In the genomic region with DNA sequence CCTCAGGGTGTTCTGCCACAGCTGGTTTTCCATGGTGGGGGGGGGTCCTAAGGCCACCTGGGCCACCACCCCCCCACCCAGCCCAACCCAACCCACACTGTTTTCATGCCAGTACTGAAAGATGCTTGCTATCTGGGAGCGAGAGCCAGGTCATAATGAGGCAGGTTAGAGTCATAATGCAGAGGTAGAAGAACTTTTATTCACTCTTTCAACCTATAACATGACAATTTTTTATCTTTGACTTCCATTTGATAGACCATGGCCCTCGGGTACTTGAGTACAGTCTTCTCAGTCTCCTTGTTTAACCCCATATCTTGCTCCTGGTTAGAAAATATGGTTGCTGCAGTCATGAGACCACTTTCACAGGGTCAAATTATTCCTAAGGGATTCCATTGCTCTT, we compare ENCODE assay signal across 33 mouse cellular contexts. TPM values are rescaled to one million over a fixed set of nuclear protein-coding genes. Genes with fewer than 3 reads are reported as not detected.
"Had no signal": no experiment of that assay in that cellular context is flagged by ENCODE, and none has a peak within 500 bp of the region (broad histone marks: within the 10 kb centered on the region; RNA-seq: fewer than 3 reads in every experiment).

A gene (minus strand): TSS at position 101 of the 400 bp plus-strand sequence.

- DNase-seq: cerebellum, adult 8-10 months; cerebellum, adult 9-10 months; cerebellum, adult 9-11 months; cerebellum, postnatal 10 days; cerebellum, postnatal 14 days; cerebellum, postnatal 25 days; cerebellum, postnatal 36 days; embryo, embryonic 11 days; forebrain, postnatal 0 days; gastrocnemius, adult 2 months; gastrocnemius, postnatal 10 days; gastrocnemius, postnatal 14 days; gastrocnemius, postnatal 25 days; gastrocnemius, postnatal 36 days; heart, adult 11 months; heart, adult 18-20 months; heart, adult 2 months had no signal

- ATAC-seq: forebrain, embryonic 13.5 days; forebrain, embryonic 14.5 days; forebrain, embryonic 15.5 days; forebrain, embryonic 16.5 days; forebrain, postnatal 0 days had no signal

- H3K36me3 ChIP-seq: embryonic facial prominence, embryonic 10.5 days; embryonic facial prominence, embryonic 12.5 days; embryonic facial prominence, embryonic 13.5 days; embryonic facial prominence, embryonic 15.5 days; forebrain, embryonic 10.5 days; forebrain, embryonic 12.5 days; forebrain, embryonic 15.5 days had no signal

- H3K4me3 ChIP-seq: embryonic facial prominence, embryonic 12.5 days; embryonic facial prominence, embryonic 13.5 days; embryonic facial prominence, embryonic 15.5 days; erythroblast, embryonic 14.5 days; forebrain, embryonic 10.5 days; forebrain, embryonic 12.5 days; forebrain, embryonic 13.5 days; forebrain, embryonic 15.5 days; gastrocnemius, adult 2 months; heart, adult 2 months had no signal

- H3K4me1 ChIP-seq: embryonic facial prominence, embryonic 10.5 days; embryonic facial prominence, embryonic 12.5 days; embryonic facial prominence, embryonic 13.5 days; embryonic facial prominence, embryonic 15.5 days; forebrain, embryonic 10.5 days; forebrain, embryonic 12.5 days; forebrain, embryonic 13.5 days; forebrain, embryonic 15.5 days had no signal

- H3K27ac ChIP-seq: embryonic facial prominence, embryonic 10.5 days; embryonic facial prominence, embryonic 12.5 days; embryonic facial prominence, embryonic 13.5 days; embryonic facial prominence, embryonic 15.5 days; forebrain, embryonic 10.5 days; forebrain, embryonic 12.5 days; forebrain, embryonic 13.5 days; forebrain, embryonic 15.5 days; gastrocnemius, adult 2 months; heart, adult 2 months had no signal

- H3K27me3 ChIP-seq: embryonic facial prominence, embryonic 12.5 days; embryonic facial prominence, embryonic 13.5 days; embryonic facial prominence, embryonic 15.5 days; forebrain, embryonic 12.5 days; forebrain, embryonic 13.5 days; forebrain, embryonic 15.5 days had no signal

- H3K9me3 ChIP-seq: embryonic facial prominence, embryonic 15.5 days; forebrain, embryonic 15.5 days had no signal

RNA-seq across cellular contexts. Expression of the gene that starts here (rescaled TPM):
- polyA plus RNA-seq: cortical plate, adult 2 months; embryonic facial prominence, embryonic 10.5 days; embryonic facial prominence, embryonic 11.5 days; embryonic facial prominence, embryonic 12.5 days; embryonic facial prominence, embryonic 13.5 days; embryonic facial prominence, embryonic 14.5 days; embryonic facial prominence, embryonic 15.5 days; erythroblast, embryonic 14.5 days; forebrain, embryonic 10.5 days; forebrain, embryonic 11.5 days; forebrain, embryonic 12.5 days; forebrain, embryonic 13.5 days; forebrain, embryonic 14.5 days; forebrain, embryonic 15.5 days; forebrain, embryonic 16.5 days; forebrain, postnatal 0 days; frontal cortex, adult 2 months had no signal
